Mouse (Mus musculus): Measurements from ENCODE around the gene Gm40460. TPM values are rescaled to one million over a fixed set of nuclear protein-coding genes. Genes with fewer than 3 reads are reported as not detected.
"Not testable (repeated sequence)": the region's sequence is repeated elsewhere in the genome, so short reads cannot be mapped to it uniquely, and the experiment has no call there.

The Gm40460 gene
- polyA plus RNA-seq, 1 experiment = not detected

DNA sequence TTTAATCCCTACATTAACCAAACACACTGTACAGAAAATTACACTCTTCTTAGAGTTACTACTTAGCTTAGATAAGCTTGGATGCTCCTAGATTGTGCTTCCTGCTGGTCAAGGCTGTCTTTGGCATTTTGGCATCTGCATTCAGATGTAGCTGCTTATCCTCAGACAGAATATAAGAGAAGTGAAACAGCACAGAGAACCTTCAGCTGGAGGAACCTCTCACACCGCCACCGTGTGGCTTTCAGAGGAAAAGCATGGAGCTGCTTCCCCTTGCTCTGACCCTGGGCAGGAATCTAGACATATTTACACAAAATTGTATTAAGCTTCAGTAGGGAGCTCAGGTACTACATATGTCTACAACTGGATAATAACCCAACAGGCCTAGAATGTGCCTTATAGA is 14.6 kb upstream of the Gm40460 start:
- WGBS = 0% methylated on average over 2 of the region's 2 CpGs
- peak; percentile 67; the same call in 1 of the 2 replicates for TF ChIP-seq CTCF (IDR thresholded peaks at IDR 0.05; ENCODE audit: borderline replicate concordance, insufficient read depth, low read depth, low read length)
- TF ChIP-seq POLR2A (IDR thresholded peaks at IDR 0.05; ENCODE audit: borderline replicate concordance, insufficient read depth, low read length) = no peak
- Histone ChIP-seq H3K4me1 (ENCODE audit: control insufficient read depth, insufficient read depth, low read length) (no peaks in the 10 kb centered on the region), H3K4me3 (replicated peaks; ENCODE audit: insufficient read depth, low read depth, low read length) (no peak overlapping the region), H3K27me3 (ENCODE audit: control insufficient read depth, insufficient read depth, low read length) (no peaks in the 10 kb centered on the region), H3K27ac (ENCODE audit: insufficient read depth, low read length) (no peak overlapping the region)
- peak; percentile 5 to 27 for DNase-seq

GRCm38 (mm10) chr7:142249824-142250223 is 8.9 kb upstream of the Gm40460 start:
- no peak overlapping the region for H3K4me3 ChIP-seq (replicated peaks; ENCODE audit: insufficient read depth, low read depth, low read length)
- no peak for TF ChIP-seq POLR2A (IDR thresholded peaks at IDR 0.05; ENCODE audit: borderline replicate concordance, insufficient read depth, low read length)
- peak; percentile 14; the same call in 1 of the 2 replicates for TF ChIP-seq CTCF (IDR thresholded peaks at IDR 0.05; ENCODE audit: borderline replicate concordance, insufficient read depth, low read depth, low read length)
- no peak overlapping the region for H3K27ac ChIP-seq (ENCODE audit: insufficient read depth, low read length)
- H3K27me3 ChIP-seq (ENCODE audit: control insufficient read depth, insufficient read depth, low read length) = no peaks in the 10 kb centered on the region
- WGBS = 3% methylated on average over 1 of the region's 1 CpGs
- peak; percentile 3 to 8 for DNase-seq
- H3K4me1 ChIP-seq (ENCODE audit: control insufficient read depth, insufficient read depth, low read length) = no peaks in the 10 kb centered on the region

- Histone ChIP-seq H3K4me1 (ENCODE audit: control insufficient read depth, insufficient read depth, low read length) (no peaks in the 10 kb centered on the region), H3K27ac (ENCODE audit: insufficient read depth, low read length) (no peak overlapping the region), H3K4me3 (replicated peaks; ENCODE audit: insufficient read depth, low read depth, low read length) (no peak overlapping the region), H3K27me3 (ENCODE audit: control insufficient read depth, insufficient read depth, low read length) (no peaks in the 10 kb centered on the region)
- no peak for DNase-seq
- TF ChIP-seq POLR2A (IDR thresholded peaks at IDR 0.05; ENCODE audit: borderline replicate concordance, insufficient read depth, low read length) = no peak
- no peak for TF ChIP-seq CTCF (IDR thresholded peaks at IDR 0.05; ENCODE audit: borderline replicate concordance, insufficient read depth, low read depth, low read length)
- 29% methylated on average over 1 of the region's 1 CpGs for WGBS
These were observed 9.3 kb downstream of the Gm40460 start for GRCm38 (mm10) chr7:142231540-142231939.

- WGBS = 72% methylated on average over 3 of the region's 3 CpGs
- H3K27me3 ChIP-seq (ENCODE audit: control insufficient read depth, insufficient read depth, low read length); H3K27ac ChIP-seq (ENCODE audit: insufficient read depth, low read length); DNase-seq; H3K4me3 ChIP-seq (replicated peaks; ENCODE audit: insufficient read depth, low read depth, low read length); H3K4me1 ChIP-seq (ENCODE audit: control insufficient read depth, insufficient read depth, low read length): not testable (repeated sequence)
These were observed 11.0 kb downstream of the Gm40460 start, which contains the start of gene Krtap5-5 for GRCm38 (mm10) chr7:142229871-142230270. Gene Krtap5-5, minus strand, starts transcription at chr7:142229971.

GRCm38 (mm10) chr7:142224518-142224917 is 16.4 kb downstream of the Gm40460 start:
- DNase-seq = no peak
- H3K27me3 ChIP-seq (ENCODE audit: control insufficient read depth, insufficient read depth, low read length) = no peaks in the 10 kb centered on the region
- no peak overlapping the region for H3K4me3 ChIP-seq (replicated peaks; ENCODE audit: insufficient read depth, low read depth, low read length)
- no peak overlapping the region for H3K27ac ChIP-seq (ENCODE audit: insufficient read depth, low read length)
- no peaks in the 10 kb centered on the region for H3K4me1 ChIP-seq (ENCODE audit: control insufficient read depth, insufficient read depth, low read length)
- WGBS = 38% methylated on average over 2 of the region's 2 CpGs
- TF ChIP-seq CTCF (IDR thresholded peaks at IDR 0.05; ENCODE audit: borderline replicate concordance, insufficient read depth, low read depth, low read length) (no peak), POLR2A (IDR thresholded peaks at IDR 0.05; ENCODE audit: borderline replicate concordance, insufficient read depth, low read length) (no peak)

- not testable (repeated sequence) for H3K4me1 ChIP-seq (ENCODE audit: control insufficient read depth, insufficient read depth, low read length); H3K27ac ChIP-seq (ENCODE audit: insufficient read depth, low read length); DNase-seq; H3K4me3 ChIP-seq (replicated peaks; ENCODE audit: insufficient read depth, low read depth, low read length); H3K27me3 ChIP-seq (ENCODE audit: control insufficient read depth, insufficient read depth, low read length)
- WGBS = 30% methylated on average over 1 of the region's 1 CpGs
These were observed 28.7 kb downstream of the Gm40460 start for GRCm38 (mm10) chr7:142212136-142212535.

DNA sequence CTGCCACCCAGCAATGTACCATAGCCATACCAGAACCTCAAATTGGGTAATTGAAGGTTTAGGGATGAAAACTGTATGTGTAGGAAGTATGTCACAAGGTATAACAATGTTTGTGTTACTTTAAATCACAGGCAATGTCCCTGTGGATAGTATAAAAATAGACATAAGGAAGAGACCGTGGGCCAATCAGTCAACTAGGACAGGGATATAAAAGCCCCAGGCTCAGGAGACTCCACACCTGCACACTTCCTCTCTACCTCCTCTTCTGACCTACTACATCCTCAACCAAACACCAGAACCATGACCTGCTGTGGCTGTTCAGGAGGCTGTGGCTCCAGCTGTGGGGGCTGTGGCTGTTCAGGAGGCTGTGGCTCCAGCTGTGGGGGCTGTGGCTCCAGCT is 29.3 kb downstream of the Gm40460 start, which contains the start of gene Gm7579:
Gm7579 (plus strand) TSS at position 301 of the 400 bp plus-strand sequence.
- no peak for DNase-seq
- Histone ChIP-seq H3K4me3 (replicated peaks; ENCODE audit: insufficient read depth, low read depth, low read length) (no peak within 1 kb of the TSS), H3K27me3 (ENCODE audit: control insufficient read depth, insufficient read depth, low read length) (no peaks in the 10 kb centered on the region), H3K27ac (ENCODE audit: insufficient read depth, low read length) (no peak within 1 kb of the TSS), H3K4me1 (ENCODE audit: control insufficient read depth, insufficient read depth, low read length) (no peaks in the 10 kb centered on the region)
- no peak for TF ChIP-seq CTCF (IDR thresholded peaks at IDR 0.05; ENCODE audit: borderline replicate concordance, insufficient read depth, low read depth, low read length)
- no peak for TF ChIP-seq POLR2A (IDR thresholded peaks at IDR 0.05; ENCODE audit: borderline replicate concordance, insufficient read depth, low read length)
- WGBS = 71% methylated on average over 1 of the region's 1 CpGs

GRCm38 (mm10) chr7:142206891-142207290 is 34.0 kb downstream of the Gm40460 start:
- not testable (repeated sequence) for DNase-seq; H3K27ac ChIP-seq (ENCODE audit: insufficient read depth, low read length); H3K4me3 ChIP-seq (replicated peaks; ENCODE audit: insufficient read depth, low read depth, low read length); H3K27me3 ChIP-seq (ENCODE audit: control insufficient read depth, insufficient read depth, low read length); H3K4me1 ChIP-seq (ENCODE audit: control insufficient read depth, insufficient read depth, low read length)
- WGBS = 82% methylated on average over 5 of the region's 5 CpGs

DNA sequence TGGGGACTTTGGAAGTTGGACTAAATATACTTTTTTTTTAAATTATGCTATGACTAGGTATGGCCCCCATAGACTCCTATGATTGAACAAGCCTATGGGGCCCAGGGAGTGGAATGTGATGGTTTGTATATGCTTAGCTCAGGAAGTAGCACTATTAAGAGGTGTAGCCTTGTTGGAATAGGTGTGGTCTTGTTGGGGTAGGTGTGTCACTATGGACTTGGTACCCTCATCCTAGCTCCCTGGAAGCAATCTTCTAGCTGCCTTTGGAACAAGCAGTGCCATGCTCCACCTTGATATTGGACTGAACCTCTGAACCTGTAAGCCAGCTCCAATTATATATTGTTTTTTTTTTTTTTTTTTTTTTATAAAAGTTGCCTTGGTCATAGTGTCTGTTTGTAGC is 35.4 kb downstream of the Gm40460 start:
- H3K27ac ChIP-seq (ENCODE audit: insufficient read depth, low read length) = no peak overlapping the region
- H3K4me3 ChIP-seq (replicated peaks; ENCODE audit: insufficient read depth, low read depth, low read length) = no peak overlapping the region
- no peaks in the 10 kb centered on the region for H3K4me1 ChIP-seq (ENCODE audit: control insufficient read depth, insufficient read depth, low read length)
- H3K27me3 ChIP-seq (ENCODE audit: control insufficient read depth, insufficient read depth, low read length) = no peaks in the 10 kb centered on the region
- DNase-seq = no peak
- TF ChIP-seq CTCF (IDR thresholded peaks at IDR 0.05; ENCODE audit: borderline replicate concordance, insufficient read depth, low read depth, low read length) = no peak
- TF ChIP-seq POLR2A (IDR thresholded peaks at IDR 0.05; ENCODE audit: borderline replicate concordance, insufficient read depth, low read length) = no peak

Measured in cerebellum, adult 2 months (tissue).